Mouse (Mus musculus) heart, embryonic 13.5 days (tissue): Measurements from ENCODE around the gene Tjp3. TPM values are rescaled to one million over a fixed set of nuclear protein-coding genes. Genes with fewer than 3 reads are reported as not detected.
A peak's percentile ranks its signal among the peaks of the same experiment; 100 is the strongest.
"Not testable (repeated sequence)": the region's sequence is repeated elsewhere in the genome, so short reads cannot be mapped to it uniquely, and the experiment has no call there.

Experiments used
- ATAC-seq: fragments of 200-750 bp; cut with Nextera tagmentation; 2 replicates; pipeline ENCODE4 v1.8.0; 2017; ENCODE audit warnings: moderate TSS enrichment; ENCODE audit not compliant: insufficient number of reproducible peaks, low FRiP score, low TSS enrichment; ENCODE audit errors: extremely low read depth
- H3K27ac ChIP-seq: fragments of 300-500 bp; sonication (generic); replicated peaks from 2 replicates; pipeline ENCODE4 v1.5.1; 2015; ENCODE audit warnings: moderate library complexity, mild to moderate bottlenecking, inconsistent platforms
- H3K27me3 ChIP-seq: fragments of 300-500 bp; sonication (generic); replicated peaks from 2 replicates; pipeline ENCODE4 v1.6.1; 2015; ENCODE audit warnings: mild to moderate bottlenecking, inconsistent platforms
- H3K36me3 ChIP-seq: fragments of 300-500 bp; sonication (generic); 2 replicates; pipeline ENCODE4 v1.6.1; 2015; ENCODE audit warnings: mild to moderate bottlenecking, inconsistent platforms
- H3K4me1 ChIP-seq: fragments of 300-500 bp; sonication (generic); 2 replicates; pipeline ENCODE4 v1.6.1; 2015; ENCODE audit warnings: inconsistent platforms
- H3K4me2 ChIP-seq: fragments of 300-500 bp; sonication (generic); 2 replicates; pipeline ENCODE4 v1.6.1; 2015; ENCODE audit warnings: inconsistent platforms, mild to moderate bottlenecking, moderate library complexity
- H3K4me3 ChIP-seq: fragments of 300-500 bp; sonication (generic); 2 replicates; pipeline ENCODE4 v1.5.1; 2015; ENCODE audit warnings: moderate library complexity, mild to moderate bottlenecking, inconsistent platforms
- H3K9ac ChIP-seq: fragments of 300-500 bp; sonication (generic); 2 replicates; pipeline ENCODE4 v1.6.1; 2015; ENCODE audit warnings: inconsistent platforms, mild to moderate bottlenecking, moderate library complexity
- H3K9me3 ChIP-seq: fragments of 300-500 bp; sonication (generic); 2 replicates; pipeline ENCODE4 v1.6.1; 2016; ENCODE audit warnings: inconsistent platforms
- WGBS: fragments of 180-500 bp; shearing (Covaris S2); methylation state at CpG from one replicate; pipeline ENCODE4 v1.1.7; 2015; ENCODE audit warnings: mixed read lengths; 5-methylcytosine and 5-hydroxymethylcytosine counted together
- microRNA-seq: library from miRNA; unstranded; fragments of <30 nt; microRNA quantifications from one replicate; pipeline ENCODE4, GENCODE M21; 2016
- polyA plus RNA-seq: library from polyadenylated mRNA; unstranded; fragments of >200 nt; fragmentation: Nextera tagmentation; extraction: Ambion mirVana; gene quantifications from 2 replicates; pipeline ENCODE4 v1.2.1, GENCODE M21; 2015

The Tjp3 gene
- polyA plus RNA-seq, 1 experiment from 2014 or later = 2.2 TPM

GRCm38 (mm10) chr10:81229735-81230437 lies 61.5 kb downstream of the Tjp3 start:
- Histone ChIP-seq H3K9me3 (no peaks in the 10 kb centered on the region), H3K9ac (peak overlapping the region; percentile 69), H3K4me1 (peaks cover 30% of the 10 kb centered on the region), H3K27ac (no peak overlapping the region), H3K27me3 (peaks cover 46% of the 10 kb centered on the region), H3K4me2 (peak overlapping the region; percentile 64), H3K36me3 (no peaks in the 10 kb centered on the region; the same call in 1 of the 2 replicates), H3K4me3 (peak overlapping the region; percentile 37)
- ATAC-seq = no peak
- WGBS = 9% methylated on average over 20 of the region's 20 CpGs

GRCm38 (mm10) chr10:81223731-81224130 lies 67.7 kb downstream of the Tjp3 start:
- not testable (repeated sequence) for H3K27ac ChIP-seq, H3K4me3 ChIP-seq, H3K4me1 ChIP-seq, H3K36me3 ChIP-seq, H3K9ac ChIP-seq, H3K9me3 ChIP-seq, H3K4me2 ChIP-seq, ATAC-seq
- 60% methylated on average over 2 of the region's 2 CpGs for WGBS
- peaks cover 27% of the 10 kb centered on the region for H3K27me3 ChIP-seq

Small RNA genes within 50 kb of the gene (microRNA-seq; reads per million reads assigned to microRNA genes)
- 13.7 reads per million, percentile 30 among the genes with 10 or more reads in this experiment for gene Mir3057

Other genes starting within 250 kb of the Tjp3 start
- 152 and 162 TPM in 2 replicates for gene Sgta, start 231.4 kb downstream of the Tjp3 start, polyA plus RNA-seq
- 29.1 and 33.8 TPM in 2 replicates for gene Thop1, start 221.5 kb downstream of the Tjp3 start, polyA plus RNA-seq
- 0.83 and 1.1 TPM in 2 replicates for gene Creb3l3, start 192.7 kb downstream of the Tjp3 start, polyA plus RNA-seq
- gene Map2k2, start 185.7 kb downstream of the Tjp3 start, polyA plus RNA-seq = 150 TPM in 2 replicates
- gene Zbtb7a, start 156.4 kb downstream of the Tjp3 start, polyA plus RNA-seq = 19.5 and 20.1 TPM in 2 replicates
- gene Pias4, start 123.7 kb downstream of the Tjp3 start, polyA plus RNA-seq = 35.7 and 40.3 TPM in 2 replicates
- 393 and 411 TPM in 2 replicates for gene Eef2, start 115.0 kb downstream of the Tjp3 start, polyA plus RNA-seq
- 41.5 and 42.4 TPM in 2 replicates for gene Dapk3, start 108.6 kb downstream of the Tjp3 start, polyA plus RNA-seq
- gene 4930442H23Rik, start 107.7 kb downstream of the Tjp3 start, polyA plus RNA-seq = 0.27 TPM in 1 of 2 replicates, not detected in the other
- gene Nmrk2, start 89.5 kb downstream of the Tjp3 start, polyA plus RNA-seq = 5.2 and 6.1 TPM in 2 replicates
- gene Atcay, start 60.7 kb downstream of the Tjp3 start, polyA plus RNA-seq = 0.43 and 0.53 TPM in 2 replicates
- 4.1 and 6.5 TPM in 2 replicates for gene Zfr2, start 58.4 kb downstream of the Tjp3 start, polyA plus RNA-seq
- gene Matk, start 38.6 kb downstream of the Tjp3 start, polyA plus RNA-seq = 1.6 and 1.9 TPM in 2 replicates
- gene Mrpl54, start 24.6 kb downstream of the Tjp3 start, polyA plus RNA-seq = 244 and 260 TPM in 2 replicates
- 45.4 and 51.4 TPM in 2 replicates for gene Apba3, start 24.6 kb downstream of the Tjp3 start, polyA plus RNA-seq
- gene Pip5k1c, start 1.4 kb upstream of the Tjp3 start, polyA plus RNA-seq = 31.0 and 32.0 TPM in 2 replicates
- 25.6 and 28.2 TPM in 2 replicates for gene Cactin, start 29.5 kb upstream of the Tjp3 start, polyA plus RNA-seq
- gene Tbxa2r, start 37.1 kb upstream of the Tjp3 start, polyA plus RNA-seq = 13.6 and 14.7 TPM in 2 replicates
- 0.06 TPM in 1 of 2 replicates, not detected in the other for gene Gipc3, start 51.7 kb upstream of the Tjp3 start, polyA plus RNA-seq
- gene Hmg20b, start 58.9 kb upstream of the Tjp3 start, polyA plus RNA-seq = 81.9 and 90.9 TPM in 2 replicates
- 10.7 and 11.1 TPM in 2 replicates for gene Mfsd12, start 65.9 kb upstream of the Tjp3 start, polyA plus RNA-seq
- gene 4930404N11Rik, start 74.2 kb upstream of the Tjp3 start, polyA plus RNA-seq = 0.98 and 1.1 TPM in 2 replicates
- 72.2 and 78.1 TPM in 2 replicates for gene Fzr1, start 86.9 kb upstream of the Tjp3 start, polyA plus RNA-seq
- gene Dohh, start 92.8 kb upstream of the Tjp3 start, polyA plus RNA-seq = 69.7 and 73.6 TPM in 2 replicates
- gene Gm48551, start 92.9 kb upstream of the Tjp3 start, polyA plus RNA-seq = 2.1 and 2.3 TPM in 2 replicates
- 0.82 and 1.1 TPM in 2 replicates for gene Gm48552, start 97.4 kb upstream of the Tjp3 start, polyA plus RNA-seq
- 2.7 and 3.1 TPM in 2 replicates for gene Smim24, start 101.5 kb upstream of the Tjp3 start, polyA plus RNA-seq
- gene Nfic, start 164.1 kb upstream of the Tjp3 start, polyA plus RNA-seq = 56.6 and 57.4 TPM in 2 replicates
- gene Celf5, start 191.1 kb upstream of the Tjp3 start, polyA plus RNA-seq = 0.15 and 0.16 TPM in 2 replicates
- gene Ncln, start 204.8 kb upstream of the Tjp3 start, polyA plus RNA-seq = 51.7 and 53.8 TPM in 2 replicates
- 0.53 and 0.62 TPM in 2 replicates for gene S1pr4, start 208.6 kb upstream of the Tjp3 start, polyA plus RNA-seq
- 1.5 and 2.0 TPM in 2 replicates for gene Gna15, start 232.6 kb upstream of the Tjp3 start, polyA plus RNA-seq